Mouse (Mus musculus): ENCODE data around the gene Cebpe. TPM values are rescaled to one million over a fixed set of nuclear protein-coding genes. Genes with fewer than 3 reads are reported as not detected.

Cebpe gene
- polyA plus RNA-seq, 1 experiment from 2014 or later, result 0.09 TPM

DNA sequence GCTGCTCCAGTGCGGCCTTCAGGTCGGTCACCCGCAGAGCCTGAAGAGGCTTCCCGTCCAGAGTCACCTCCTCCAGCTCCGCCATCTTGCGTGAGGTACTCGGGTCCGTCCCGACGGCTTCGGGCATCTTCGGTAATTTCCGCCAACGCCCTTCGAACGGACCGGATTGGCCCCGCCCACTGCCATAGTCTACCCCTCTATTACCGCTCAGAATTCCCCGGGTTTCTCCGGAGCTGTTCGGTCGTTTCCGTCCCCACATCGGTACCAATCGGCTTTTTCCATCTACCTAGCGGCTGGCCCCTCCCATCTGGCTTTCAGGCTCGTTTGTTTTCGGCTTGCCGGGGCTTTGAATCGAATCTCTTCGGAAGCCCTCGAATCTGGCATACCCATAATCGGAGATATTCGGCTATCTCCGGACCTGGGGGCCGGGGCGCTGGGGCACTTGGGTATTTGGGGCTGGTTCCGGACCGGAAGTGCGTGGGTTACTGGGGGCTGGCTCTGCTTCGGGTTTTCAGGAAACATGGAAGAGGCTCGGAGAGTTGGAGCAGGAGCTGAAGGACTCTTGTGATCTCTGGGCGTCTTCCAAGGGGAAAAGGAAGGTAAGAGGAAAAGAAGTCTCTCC is 25.3 kb downstream of the Cebpe start, which contains the start of gene Acin1:
Acin1 (minus strand) TSS at position 410 of the 622 bp plus-strand sequence.
- H3K4me3 ChIP-seq, result peak within 1 kb of the TSS; percentile 90
- peaks cover 27% of the 10 kb centered on the region for H3K4me1 ChIP-seq
- no peaks in the 10 kb centered on the region for H3K9me3 ChIP-seq (replicated peaks)
- WGBS, result under 1% methylated on average over 44 of the region's 44 CpGs
- H3K27me3 ChIP-seq (ENCODE audit: low read depth, poor library complexity, severe bottlenecking), result no peaks in the 10 kb centered on the region
- H3K36me3 ChIP-seq, result peaks cover 58% of the 10 kb centered on the region
- peak within 1 kb of the TSS; percentile 97 for H3K27ac ChIP-seq (replicated peaks)
- peak; percentile 100 for DNase-seq (ENCODE audit: low spot score)

DNA sequence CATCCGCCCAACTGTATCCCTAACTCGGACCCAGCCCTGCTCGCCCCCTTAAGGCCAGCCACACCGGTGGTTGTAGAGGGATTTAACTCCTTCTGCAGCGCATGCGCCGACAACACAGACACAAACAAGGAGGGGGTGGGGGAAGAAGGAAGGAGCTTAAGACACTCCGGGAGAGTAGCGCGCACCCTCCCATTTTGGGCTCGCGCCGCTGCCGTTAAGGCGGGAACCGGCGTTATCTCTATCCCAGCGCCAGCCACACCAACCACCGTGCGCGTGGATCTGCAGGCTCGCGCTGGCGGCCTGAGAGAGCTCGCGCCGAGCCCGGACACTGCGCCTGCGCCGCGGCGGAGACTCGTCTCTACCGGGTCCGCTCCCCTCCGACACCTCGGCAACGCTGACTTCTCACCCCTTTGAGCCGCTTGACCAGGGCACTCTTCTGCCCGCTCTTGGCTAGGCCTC is 25.9 kb downstream of the Cebpe start, which contains the start of gene 1700123O20Rik:
1700123O20Rik (plus strand) TSS at position 154 of the 459 bp plus-strand sequence.
- H3K27me3 ChIP-seq (ENCODE audit: low read depth, poor library complexity, severe bottlenecking), result no peaks in the 10 kb centered on the region
- peaks cover 27% of the 10 kb centered on the region for H3K4me1 ChIP-seq
- peak within 1 kb of the TSS; percentile 90 for H3K4me3 ChIP-seq
- peak; percentile 86 for DNase-seq (ENCODE audit: low spot score)
- peaks cover 59% of the 10 kb centered on the region for H3K36me3 ChIP-seq
- 0% methylated on average over 41 of the region's 41 CpGs for WGBS
- H3K27ac ChIP-seq (replicated peaks), result peak within 1 kb of the TSS; percentile 97
- no peaks in the 10 kb centered on the region for H3K9me3 ChIP-seq (replicated peaks)

DNA sequence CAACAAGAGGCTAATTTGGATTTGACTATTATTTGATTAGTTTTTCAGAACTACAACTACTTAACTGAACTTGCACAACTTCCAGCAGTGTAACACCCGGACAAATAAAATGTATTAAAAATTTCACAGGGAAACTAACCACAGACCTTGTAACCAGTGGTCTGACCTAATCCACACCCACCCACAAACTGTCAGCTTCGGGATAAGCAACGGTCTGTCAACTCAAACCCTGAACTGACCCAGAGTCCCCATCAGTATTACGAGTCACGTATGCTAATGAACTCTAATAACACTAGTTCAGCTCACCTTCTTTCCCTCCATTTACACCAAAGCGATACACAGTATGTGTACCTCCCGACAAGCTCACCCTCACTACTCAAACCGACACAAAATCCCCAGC is 26.5 kb downstream of the Cebpe start:
- 17% methylated on average over 8 of the region's 8 CpGs for whole genome bisulfite sequencing
- Histone ChIP-seq H3K27ac (replicated peaks) (peak overlapping the region; percentile 97), H3K9me3 (replicated peaks) (no peaks in the 10 kb centered on the region), H3K36me3 (peaks cover 58% of the 10 kb centered on the region), H3K4me1 (peaks cover 27% of the 10 kb centered on the region), H3K27me3 (ENCODE audit: low read depth, poor library complexity, severe bottlenecking) (no peaks in the 10 kb centered on the region), H3K4me3 (peak overlapping the region; percentile 90)
- no peak for DNase-seq (ENCODE audit: low spot score)

DNA sequence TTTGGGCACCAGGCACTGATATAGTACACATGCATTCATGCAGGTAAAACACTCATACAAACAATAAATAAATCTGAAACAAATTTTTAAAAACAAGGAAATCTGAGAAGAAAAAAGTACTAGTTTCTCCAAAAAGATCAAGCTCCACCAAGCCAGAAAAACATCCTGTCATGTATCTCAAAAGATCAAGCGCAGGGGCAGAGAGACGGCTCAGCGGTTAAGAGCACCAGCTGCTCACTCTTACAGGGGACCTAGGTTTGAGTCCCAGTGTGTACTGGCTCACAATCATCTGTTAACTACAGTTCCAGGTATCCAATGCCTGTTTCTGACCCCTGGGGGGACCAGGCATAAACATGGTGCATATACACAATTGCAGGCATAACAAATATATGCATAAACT is 29.6 kb downstream of the Cebpe start:
- Histone ChIP-seq H3K27me3 (ENCODE audit: low read depth, poor library complexity, severe bottlenecking) (no peaks in the 10 kb centered on the region), H3K36me3 (peaks cover 66% of the 10 kb centered on the region), H3K9me3 (replicated peaks) (no peaks in the 10 kb centered on the region), H3K27ac (replicated peaks) (no peak overlapping the region), H3K4me3 (no peak overlapping the region), H3K4me1 (peaks cover 13% of the 10 kb centered on the region)
- WGBS, result 100% methylated on average over 3 of the region's 3 CpGs
- no peak for DNase-seq (ENCODE audit: low spot score)

DNA sequence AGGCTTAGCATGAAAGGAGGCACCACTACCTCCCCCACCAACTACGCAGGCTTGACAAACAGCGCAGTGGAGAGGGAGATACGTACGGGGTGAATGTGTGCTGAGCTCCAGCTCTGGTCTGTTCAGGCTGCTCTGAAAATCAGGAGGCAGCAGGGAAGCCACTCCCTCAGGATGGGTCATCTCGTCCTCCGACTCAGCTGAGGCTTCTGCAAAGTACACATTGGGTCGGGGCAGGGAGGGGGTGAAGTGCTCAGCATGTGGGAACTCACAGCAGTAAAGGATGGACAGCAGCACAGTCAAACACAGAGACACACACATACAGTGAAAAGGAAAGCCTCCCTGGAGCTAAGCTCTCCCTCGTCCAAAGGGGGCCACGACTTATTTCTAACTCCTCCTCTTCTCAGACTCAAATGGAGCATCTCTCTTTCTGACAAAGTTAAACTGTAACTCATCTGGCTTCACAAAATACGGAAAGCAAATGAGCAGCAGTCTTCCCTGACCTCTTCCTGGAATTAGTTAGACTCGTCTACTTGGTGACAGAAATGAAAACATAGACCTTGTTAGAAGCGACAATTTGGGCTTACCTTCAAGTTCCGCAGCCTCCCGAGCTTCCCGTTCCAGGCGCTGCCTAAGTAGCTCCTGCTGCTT is 33.2 kb downstream of the Cebpe start:
- DNase-seq (ENCODE audit: low spot score), result no peak

DNA sequence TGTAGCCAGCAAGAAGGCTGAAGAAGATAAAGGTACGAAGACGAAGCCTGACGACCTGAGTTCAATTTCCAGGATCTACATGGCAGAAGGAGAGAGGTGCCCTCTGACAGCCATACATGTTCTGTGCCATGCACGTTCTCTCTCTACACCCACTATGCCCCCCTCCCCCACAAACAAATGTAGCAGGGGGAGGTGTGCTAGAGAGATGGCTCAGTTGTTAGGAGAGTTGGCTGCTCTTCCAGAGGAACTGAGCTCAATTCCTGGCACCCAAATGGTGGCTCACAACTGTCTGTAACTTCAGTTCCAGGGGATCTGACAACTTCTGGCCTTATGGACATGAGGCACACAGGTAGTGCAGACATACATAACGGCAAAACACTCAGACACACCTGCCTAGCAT is 35.7 kb downstream of the Cebpe start:
- DNase-seq (ENCODE audit: low spot score), result no peak
- H3K4me1 ChIP-seq, result no peaks in the 10 kb centered on the region
- H3K4me3 ChIP-seq, result no peak overlapping the region
- no peaks in the 10 kb centered on the region for H3K27me3 ChIP-seq (ENCODE audit: low read depth, poor library complexity, severe bottlenecking)
- no peak overlapping the region for H3K27ac ChIP-seq (replicated peaks)
- peaks cover 94% of the 10 kb centered on the region for H3K36me3 ChIP-seq
- 91% methylated on average over 5 of the region's 5 CpGs for WGBS
- H3K9me3 ChIP-seq (replicated peaks), result no peaks in the 10 kb centered on the region

More for the DNA sequence above, 33.2 kb downstream of the Cebpe start:
- Histone ChIP-seq H3K36me3 (peaks cover 95% of the 10 kb centered on the region), H3K4me3 (no peak overlapping the region), H3K27ac (replicated peaks) (no peak overlapping the region), H3K4me1 (no peaks in the 10 kb centered on the region), H3K9me3 (replicated peaks) (no peaks in the 10 kb centered on the region), H3K27me3 (ENCODE audit: low read depth, poor library complexity, severe bottlenecking) (no peaks in the 10 kb centered on the region)
- WGBS, result 89% methylated on average over 16 of the region's 16 CpGs

DNA sequence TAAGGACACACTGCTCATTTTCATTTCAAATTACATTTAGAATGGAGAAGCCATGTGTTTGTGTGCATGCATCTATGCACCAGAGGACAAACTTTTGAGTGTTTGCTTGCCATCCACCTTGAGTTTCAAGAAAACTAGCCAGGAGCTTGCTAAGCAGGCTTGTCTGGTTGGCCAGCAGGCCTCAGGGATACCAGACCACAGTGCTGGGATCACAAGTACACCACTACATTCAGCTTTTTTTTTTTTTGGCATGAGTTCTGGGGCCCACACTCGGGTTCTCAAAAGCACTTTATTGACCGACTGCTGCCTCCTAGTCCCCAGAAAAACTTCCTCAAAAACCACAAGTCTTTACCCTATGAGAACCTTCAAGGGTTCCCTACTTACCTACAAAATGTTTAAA is 37.7 kb downstream of the Cebpe start:
- H3K4me3 ChIP-seq, result no peak overlapping the region
- no peaks in the 10 kb centered on the region for H3K4me1 ChIP-seq
- H3K27ac ChIP-seq (replicated peaks), result no peak overlapping the region
- H3K36me3 ChIP-seq, result peaks cover 91% of the 10 kb centered on the region
- WGBS, result 95% methylated on average over 2 of the region's 2 CpGs
- no peaks in the 10 kb centered on the region for H3K27me3 ChIP-seq (ENCODE audit: low read depth, poor library complexity, severe bottlenecking)
- DNase-seq (ENCODE audit: low spot score), result no peak
- no peaks in the 10 kb centered on the region for H3K9me3 ChIP-seq (replicated peaks)

DNA sequence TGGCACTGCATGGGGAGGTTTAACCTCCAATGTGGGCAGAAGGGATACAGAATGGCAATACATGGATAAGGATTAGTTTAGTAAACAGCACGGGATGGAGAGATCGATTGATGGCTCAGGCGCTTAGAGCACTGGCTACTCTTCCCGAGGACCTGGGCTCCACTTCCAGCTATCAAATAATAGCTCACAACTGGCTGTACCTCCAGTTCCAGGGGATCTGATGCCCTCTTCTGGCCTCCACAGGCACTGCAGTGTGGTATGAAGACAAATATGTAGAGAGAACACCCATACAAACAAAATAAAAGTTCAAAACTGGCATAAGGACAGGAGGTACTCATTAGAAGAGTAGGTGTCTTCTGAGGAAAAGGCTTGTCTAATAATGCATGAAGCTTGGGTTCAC is 42.6 kb downstream of the Cebpe start:
- WGBS, result 89% methylated on average over 4 of the region's 4 CpGs
- no peak overlapping the region for H3K4me3 ChIP-seq
- no peaks in the 10 kb centered on the region for H3K9me3 ChIP-seq (replicated peaks)
- H3K27ac ChIP-seq (replicated peaks), result no peak overlapping the region
- H3K27me3 ChIP-seq (ENCODE audit: low read depth, poor library complexity, severe bottlenecking), result no peaks in the 10 kb centered on the region
- H3K4me1 ChIP-seq, result no peaks in the 10 kb centered on the region
- peaks cover 90% of the 10 kb centered on the region for H3K36me3 ChIP-seq
- DNase-seq (ENCODE audit: low spot score), result no peak

DNA sequence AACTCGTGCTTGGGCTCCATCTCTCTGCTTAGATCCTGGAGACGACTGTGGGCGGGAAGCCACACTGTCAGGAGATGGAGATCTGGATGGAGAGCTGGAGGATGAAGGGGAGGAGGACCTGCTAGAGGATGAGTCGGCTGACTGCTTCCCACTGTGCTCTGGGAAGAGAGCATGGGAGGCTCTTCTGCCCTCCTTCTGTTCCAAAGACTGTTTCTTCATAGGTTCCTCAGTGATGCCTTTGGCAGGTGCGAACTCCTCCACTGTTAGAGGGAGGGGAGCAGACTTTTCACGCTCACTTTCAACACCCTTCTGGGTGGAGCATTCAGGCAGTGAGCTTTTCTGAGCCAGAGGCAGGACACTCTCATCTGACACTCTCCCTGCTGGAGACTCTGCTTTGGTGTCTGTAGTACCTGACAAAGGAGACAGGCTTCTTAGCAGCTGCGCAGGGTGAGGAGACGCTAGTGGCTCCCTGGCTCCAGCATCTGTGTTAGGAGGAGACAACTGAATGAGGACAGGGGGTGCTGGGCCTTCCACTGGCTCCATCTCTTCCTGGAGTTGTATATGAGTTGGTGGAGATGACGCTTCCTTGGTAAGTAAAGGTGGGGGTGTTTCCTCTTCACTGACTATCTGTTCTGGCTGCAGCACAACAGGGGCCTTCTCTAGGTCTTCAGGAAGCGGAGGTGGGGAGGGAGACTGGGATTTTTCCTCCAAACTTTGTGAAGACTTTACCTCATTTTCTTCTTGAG is 47.3 kb downstream of the Cebpe start:
- H3K4me1 ChIP-seq, result no peaks in the 10 kb centered on the region
- no peaks in the 10 kb centered on the region for H3K27me3 ChIP-seq (ENCODE audit: low read depth, poor library complexity, severe bottlenecking)
- no peak overlapping the region for H3K4me3 ChIP-seq
- peaks cover 97% of the 10 kb centered on the region for H3K36me3 ChIP-seq
- no peaks in the 10 kb centered on the region for H3K9me3 ChIP-seq (replicated peaks)
- DNase-seq (ENCODE audit: low spot score), result no peak
- WGBS, result 93% methylated on average over 10 of the region's 10 CpGs
- H3K27ac ChIP-seq (replicated peaks), result no peak overlapping the region

Other genes starting within 250 kb of the Cebpe start
- gene Lrp10, start 248.0 kb downstream of the Cebpe start, polyA plus RNA-seq (2016; fragmentation: Nextera tagmentation; extraction: Ambion mirVana), result 25.1 and 26.0 TPM in 2 replicates
- gene Rem2, start 236.1 kb downstream of the Cebpe start, polyA plus RNA-seq (2016; fragmentation: Nextera tagmentation; extraction: Ambion mirVana), result 18.6 and 29.8 TPM in 2 replicates
- 148 and 155 TPM in 2 replicates for gene Prmt5, start 194.6 kb downstream of the Cebpe start, polyA plus RNA-seq (2016; fragmentation: Nextera tagmentation; extraction: Ambion mirVana)
- 48.0 and 53.8 TPM in 2 replicates for gene Haus4, start 157.6 kb downstream of the Cebpe start, polyA plus RNA-seq (2016; fragmentation: Nextera tagmentation; extraction: Ambion mirVana)
- gene Ajuba, start 134.6 kb downstream of the Cebpe start, polyA plus RNA-seq (2016; fragmentation: Nextera tagmentation; extraction: Ambion mirVana), result 66.6 and 88.8 TPM in 2 replicates
- gene 4931414P19Rik, start 106.2 kb downstream of the Cebpe start, polyA plus RNA-seq (2016; fragmentation: Nextera tagmentation; extraction: Ambion mirVana), result 10.7 and 11.0 TPM in 2 replicates
- 470 and 478 TPM in 2 replicates for gene Psmb5, start 94.2 kb downstream of the Cebpe start, polyA plus RNA-seq (2016; fragmentation: Nextera tagmentation; extraction: Ambion mirVana)
- gene Psmb11, start 90.7 kb downstream of the Cebpe start, polyA plus RNA-seq (2016; fragmentation: Nextera tagmentation; extraction: Ambion mirVana), result 0.06 and 0.12 TPM in 2 replicates
- not detected in 2 replicates for gene Gm17606, start 71.2 kb downstream of the Cebpe start, polyA plus RNA-seq (2016; fragmentation: Nextera tagmentation; extraction: Ambion mirVana)
- gene Cdh24, start 70.8 kb downstream of the Cebpe start, polyA plus RNA-seq (2016; fragmentation: Nextera tagmentation; extraction: Ambion mirVana), result 4.1 and 4.6 TPM in 2 replicates
- gene 1700123O20Rik, start 26.0 kb downstream of the Cebpe start, polyA plus RNA-seq (2016; fragmentation: Nextera tagmentation; extraction: Ambion mirVana), result 106 and 111 TPM in 2 replicates
- gene Acin1, start 25.2 kb downstream of the Cebpe start, polyA plus RNA-seq (2016; fragmentation: Nextera tagmentation; extraction: Ambion mirVana), result 128 and 145 TPM in 2 replicates
- gene Gm29776, start 13.3 kb downstream of the Cebpe start, polyA plus RNA-seq (2016; fragmentation: Nextera tagmentation; extraction: Ambion mirVana), result 0.15 TPM in 1 of 2 replicates, not detected in the other
- gene Slc7a8, start 69.8 kb upstream of the Cebpe start, polyA plus RNA-seq (2016; fragmentation: Nextera tagmentation; extraction: Ambion mirVana), result 1.8 and 2.4 TPM in 2 replicates
- not detected in 2 replicates for gene Rnf212b, start 102.0 kb upstream of the Cebpe start, polyA plus RNA-seq (2016; fragmentation: Nextera tagmentation; extraction: Ambion mirVana)
- 25.7 and 26.8 TPM in 2 replicates for gene Homez, start 158.8 kb upstream of the Cebpe start, polyA plus RNA-seq (2016; fragmentation: Nextera tagmentation; extraction: Ambion mirVana)
- gene Ppp1r3e, start 165.4 kb upstream of the Cebpe start, polyA plus RNA-seq (2016; fragmentation: Nextera tagmentation; extraction: Ambion mirVana), result 0.31 and 0.81 TPM in 2 replicates
- gene Bcl2l2, start 171.2 kb upstream of the Cebpe start, polyA plus RNA-seq (2016; fragmentation: Nextera tagmentation; extraction: Ambion mirVana), result 2.7 and 3.4 TPM in 2 replicates
- not detected in 2 replicates for gene Gm20521, start 171.3 kb upstream of the Cebpe start, polyA plus RNA-seq (2016; fragmentation: Nextera tagmentation; extraction: Ambion mirVana)
- gene Pabpn1, start 180.3 kb upstream of the Cebpe start, polyA plus RNA-seq (2016; fragmentation: Nextera tagmentation; extraction: Ambion mirVana), result 165 and 175 TPM in 2 replicates
- 42.0 and 52.0 TPM in 2 replicates for gene Slc22a17, start 201.0 kb upstream of the Cebpe start, polyA plus RNA-seq (2016; fragmentation: Nextera tagmentation; extraction: Ambion mirVana)
- 42.5 and 42.8 TPM in 2 replicates for gene Efs, start 214.0 kb upstream of the Cebpe start, polyA plus RNA-seq (2016; fragmentation: Nextera tagmentation; extraction: Ambion mirVana)
- not detected in 2 replicates for gene Il25, start 220.5 kb upstream of the Cebpe start, polyA plus RNA-seq (2016; fragmentation: Nextera tagmentation; extraction: Ambion mirVana)
- gene Cmtm5, start 224.1 kb upstream of the Cebpe start, polyA plus RNA-seq (2016; fragmentation: Nextera tagmentation; extraction: Ambion mirVana), result 0.17 and 0.31 TPM in 2 replicates